Comparison of ENCODE assay signal across 24 mouse cellular contexts in genomic region chr14:27364668-27365257, GRCm38 (mm10).
A peak's percentile ranks its signal among the peaks of the same experiment; 100 is the strongest.
DNase-seq lines count a peak whose midpoint lies in the region; ATAC-seq and TF ChIP-seq lines count a peak whose summit lies in the region.
"Had no signal": no experiment of that assay in that cellular context is flagged by ENCODE, and none has a peak within 500 bp of the region (broad histone marks: within the 10 kb centered on the region; RNA-seq: fewer than 3 reads in every experiment).

No protein-coding gene starts in this region.

- peak overlapping the region; percentile 72 for H3K27ac ChIP-seq in limb, embryonic 10.5 days
- no peak overlapping the region for H3K27ac ChIP-seq in stomach, postnatal 0 days (replicated peaks)
- H3K27ac ChIP-seq: embryonic facial prominence, embryonic 10.5 days; gastrocnemius, adult 2 months; heart, adult 2 months; heart, embryonic 15.5 days; hindbrain, embryonic 12.5 days; layer of hippocampus, adult 2 months; neural tube, embryonic 13.5 days had no signal

- 78% methylated on average over 5 of the region's 5 CpGs for WGBS in limb, embryonic 10.5 days
- 66% methylated on average over 5 of the region's 5 CpGs for WGBS in stomach, postnatal 0 days

- peaks cover 29% of the 10 kb centered on the region for H3K4me1 ChIP-seq in limb, embryonic 10.5 days
- no peaks in the 10 kb centered on the region for H3K4me1 ChIP-seq in stomach, postnatal 0 days (replicated peaks; ENCODE audit: control insufficient read depth, insufficient read depth)

- ATAC-seq in granulocyte monocyte progenitor cell, adult 5-6 weeks (replicated peaks; ENCODE audit: poor library complexity, severe bottlenecking): peak; percentile 46
- ATAC-seq in stomach, postnatal 0 days (ENCODE audit: low FRiP score, low TSS enrichment): 0 out of 2 replicates have a peak, but pooled peaks have one; percentile 32
- ATAC-seq in monocyte, adult 5-6 weeks (replicated peaks; ENCODE audit: insufficient number of reproducible peaks, low FRiP score, low TSS enrichment, poor library complexity, severe bottlenecking): no peak
- ATAC-seq: forebrain, embryonic 16.5 days; inflammation-experienced regulatory T-cells, adult 6 months had no signal

- H3K27me3 ChIP-seq in limb, embryonic 10.5 days (ENCODE audit: low read depth, poor library complexity, severe bottlenecking): no peaks in the 10 kb centered on the region
- no peaks in the 10 kb centered on the region for H3K27me3 ChIP-seq in stomach, postnatal 0 days (ENCODE audit: control insufficient read depth, insufficient read depth, low read length)
- H3K27me3 ChIP-seq: heart, embryonic 15.5 days; hindbrain, embryonic 12.5 days; neural tube, embryonic 13.5 days had no signal

- peak; percentile 75 for DNase-seq in kidney, adult 9 months
- DNase-seq in kidney, adult 18-20 months: no peak
- no peak for DNase-seq in limb, embryonic 10.5 days (ENCODE audit: low spot score)
- DNase-seq in stomach, postnatal 0 days (ENCODE audit: low spot score): no peak
- DNase-seq in gastrocnemius, postnatal 36 days: no peak
- no peak for DNase-seq in adrenal gland, postnatal 14 days
- DNase-seq: cerebellum, postnatal 25 days; gastrocnemius, adult 2 months; heart, adult 2 months; lung, adult 2 months; lung, postnatal 36 days; right cerebral cortex, postnatal 14 days; thymus, adult 18-20 months had no signal

- no peaks in the 10 kb centered on the region for H3K36me3 ChIP-seq in limb, embryonic 10.5 days
- no peaks in the 10 kb centered on the region for H3K36me3 ChIP-seq in stomach, postnatal 0 days (ENCODE audit: control insufficient read depth, insufficient read depth, low read length)
- H3K36me3 ChIP-seq: embryonic facial prominence, embryonic 10.5 days; heart, embryonic 15.5 days; hindbrain, embryonic 12.5 days; neural tube, embryonic 13.5 days had no signal

- intact Hi-C loops in gastrocnemius, postnatal 36 days (cut with DNase I): no loop called here

- H3K4me3 ChIP-seq in limb, embryonic 10.5 days: no peak overlapping the region
- no peak overlapping the region for H3K4me3 ChIP-seq in stomach, postnatal 0 days (ENCODE audit: low read depth, low read length)
- H3K4me3 ChIP-seq: embryonic facial prominence, embryonic 10.5 days; erythroblast, embryonic 14.5 days; gastrocnemius, adult 2 months; heart, adult 2 months; heart, embryonic 15.5 days; hindbrain, embryonic 12.5 days; layer of hippocampus, adult 2 months; neural tube, embryonic 13.5 days had no signal

- no peak overlapping the region for H3K9ac ChIP-seq in stomach, postnatal 0 days (ENCODE audit: low read length)
- H3K9ac ChIP-seq: heart, embryonic 15.5 days; hindbrain, embryonic 12.5 days; neural tube, embryonic 13.5 days had no signal

- no peak overlapping the region for H3K4me2 ChIP-seq in stomach, postnatal 0 days (replicated peaks; ENCODE audit: low read depth)
- H3K4me2 ChIP-seq: heart, embryonic 15.5 days; hindbrain, embryonic 12.5 days; midbrain, embryonic 11.5 days; neural tube, embryonic 13.5 days had no signal

- TF ChIP-seq CTCF in stomach, postnatal 0 days (IDR thresholded peaks at IDR 0.05; ENCODE audit: low read depth): no peak

- TF ChIP-seq EP300 in stomach, postnatal 0 days (optimal IDR thresholded peaks at IDR 0.05): no peak

- no peaks in the 10 kb centered on the region for H3K9me3 ChIP-seq in limb, embryonic 10.5 days (replicated peaks)
- no peaks in the 10 kb centered on the region for H3K9me3 ChIP-seq in stomach, postnatal 0 days (ENCODE audit: control insufficient read depth, low read length)
- H3K9me3 ChIP-seq: embryonic facial prominence, embryonic 10.5 days; heart, embryonic 15.5 days; hindbrain, embryonic 12.5 days; neural tube, embryonic 13.5 days had no signal
